9 mouse cellular contexts compared by ENCODE assay signal in genomic region chr9:106338462-106339172, GRCm38 (mm10). TPM values are rescaled to one million over a fixed set of nuclear protein-coding genes. Genes with fewer than 3 reads are reported as not detected.
DNase-seq lines count a peak whose midpoint lies in the region; ATAC-seq and TF ChIP-seq lines count a peak whose summit lies in the region.
"Had no signal": no experiment of that assay in that cellular context is flagged by ENCODE, and none has a peak within 500 bp of the region (broad histone marks: within the 10 kb centered on the region; RNA-seq: fewer than 3 reads in every experiment).

No protein-coding gene starts in this region.

- H3K4me3 ChIP-seq in embryonic fibroblast, embryonic 13.5 days (ENCODE audit: insufficient read depth, low read length): no peak overlapping the region
- no peak overlapping the region for H3K4me3 ChIP-seq in limb, embryonic 15.5 days

- DNase-seq in lung, postnatal 10 days: peak; percentile 35
- no peak for DNase-seq in lung, postnatal 4 days
- DNase-seq in adrenal gland, postnatal 14 days: no peak
- no peak for DNase-seq in left cerebral cortex, adult 11 months (ENCODE audit: low spot score)
- no peak for DNase-seq in layer of hippocampus, postnatal 36 days
- no peak for DNase-seq in kidney, adult 11 months

- H3K27me3 ChIP-seq in limb, embryonic 15.5 days: no peaks in the 10 kb centered on the region

- peak overlapping the region; percentile 55 for H3K27ac ChIP-seq in embryonic fibroblast, embryonic 13.5 days (ENCODE audit: insufficient read depth, low read length)
- peak overlapping the region; percentile 93 for H3K27ac ChIP-seq in limb, embryonic 15.5 days

- no peaks in the 10 kb centered on the region for H3K9me3 ChIP-seq in limb, embryonic 15.5 days

- no peaks in the 10 kb centered on the region for H3K36me3 ChIP-seq in limb, embryonic 15.5 days

- TF ChIP-seq POLR2A in embryonic fibroblast, embryonic 13.5 days (IDR thresholded peaks at IDR 0.05; ENCODE audit: low read depth, low read length): 0 out of 2 replicates have a peak, but pooled peaks have one; percentile 6

- 14% methylated on average over 10 of the region's 10 CpGs for WGBS in limb, embryonic 15.5 days

- peaks cover 11% of the 10 kb centered on the region for H3K4me1 ChIP-seq in embryonic fibroblast, embryonic 13.5 days (ENCODE audit: control insufficient read depth, insufficient read depth, low read length)
- H3K4me1 ChIP-seq in limb, embryonic 15.5 days: peaks cover 69% of the 10 kb centered on the region

- no peak for TF ChIP-seq CTCF in embryonic fibroblast, embryonic 13.5 days (IDR thresholded peaks at IDR 0.05; ENCODE audit: borderline replicate concordance, insufficient read depth, low read length)

- H3K4me2 ChIP-seq in limb, embryonic 15.5 days: no peak overlapping the region

- H3K9ac ChIP-seq in limb, embryonic 15.5 days: no peak overlapping the region

- peak; percentile 31; the same call in 1 of the 2 replicates for ATAC-seq in limb, embryonic 15.5 days (ENCODE audit: insufficient number of reproducible peaks, low FRiP score, low TSS enrichment, low read depth)
- ATAC-seq: inflammation-experienced regulatory T-cells, adult 6 months had no signal

RNA-seq across cellular contexts. Expression of gene Dusp7, which starts 29.8 kb away (rescaled TPM):
- polyA plus RNA-seq in embryonic fibroblast, embryonic 13.5 days (2011; ENCODE audit: insufficient read length, low read depth, missing spikeins): 63.0 and 67.2 TPM in 2 replicates
- 39.0 and 47.0 TPM in 2 replicates for polyA plus RNA-seq in limb, embryonic 15.5 days (2015; fragmentation: Nextera tagmentation; extraction: Ambion mirVana)
- 21.1 and 26.0 TPM in 2 replicates for total RNA-seq in adrenal gland, postnatal 14 days (2021)
- 10 to 100 TPM; 86.0 to 88.6 TPM for total RNA-seq in layer of hippocampus, postnatal 36 days (2021)

RNA-seq across cellular contexts. Expression of gene Poc1a, which starts 57.8 kb away (rescaled TPM):
- 9.4 and 12.0 TPM in 2 replicates for polyA plus RNA-seq in embryonic fibroblast, embryonic 13.5 days (2011; ENCODE audit: insufficient read length, low read depth, missing spikeins)
- 19.1 and 21.3 TPM in 2 replicates for polyA plus RNA-seq in limb, embryonic 15.5 days (2015; fragmentation: Nextera tagmentation; extraction: Ambion mirVana)
- total RNA-seq in adrenal gland, postnatal 14 days (2021): 7.9 and 8.3 TPM in 2 replicates
- total RNA-seq in layer of hippocampus, postnatal 36 days (2021): 10 to 100 TPM; 10.6 to 12.2 TPM
